Mouse (Mus musculus) induced T-regulatory cell, adult 2 months (primary cell): Measurements from ENCODE around the gene Nmnat2.
A peak's percentile ranks its signal among the peaks of the same experiment; 100 is the strongest.

Experiments used
- DNase-seq: peaks from one replicate; pipeline ENCODE4 v3.0.0-alpha.2; 2012; ENCODE audit warnings: low read depth

The Nmnat2 gene

DNA sequence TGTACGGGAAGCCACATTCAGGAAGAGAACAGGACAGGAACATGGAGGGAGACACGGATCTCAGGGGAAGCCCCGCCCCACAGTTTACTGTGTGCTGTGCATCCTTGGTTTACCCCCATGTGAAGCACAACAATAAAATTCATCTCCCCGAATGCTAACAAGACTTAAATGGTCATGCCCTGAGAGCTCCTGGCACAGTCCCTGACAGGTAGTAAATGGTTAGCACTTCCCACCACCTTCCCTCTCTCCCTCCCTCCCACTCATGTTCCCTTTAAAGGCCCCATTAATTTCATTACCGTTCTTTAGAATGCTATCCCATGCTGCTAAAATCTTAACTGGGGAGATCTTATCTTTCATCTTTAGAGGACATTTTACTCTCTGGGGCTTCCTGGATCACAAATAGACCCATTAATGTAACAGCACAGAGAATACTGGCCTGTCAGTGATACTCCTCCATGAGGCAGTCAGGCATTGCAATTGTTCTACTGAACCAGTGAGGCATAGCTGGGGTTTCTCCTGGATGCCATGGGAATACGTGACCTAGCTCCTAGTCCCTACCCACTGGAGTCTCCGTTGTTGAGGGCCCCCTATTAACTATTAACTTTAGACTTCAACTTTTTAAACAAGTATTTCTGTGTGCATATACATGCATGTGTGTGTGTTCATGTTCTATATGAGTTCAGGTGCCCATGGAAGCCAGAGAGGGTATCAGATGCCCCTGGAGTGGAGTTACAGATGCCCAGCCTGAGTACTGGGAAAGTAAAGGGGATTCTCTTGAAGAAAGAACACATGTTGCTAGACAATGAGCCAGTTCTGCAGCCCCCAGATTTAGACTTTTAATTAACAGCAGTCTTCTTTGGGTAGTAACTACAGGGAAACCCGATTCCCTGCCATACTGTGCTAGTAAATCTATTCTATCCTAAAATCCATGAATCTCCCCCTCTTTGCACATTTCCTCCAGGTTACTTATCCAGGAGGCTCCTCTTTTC lies 170.8 kb downstream of the Nmnat2 start:
- no peak for DNase-seq

DNA sequence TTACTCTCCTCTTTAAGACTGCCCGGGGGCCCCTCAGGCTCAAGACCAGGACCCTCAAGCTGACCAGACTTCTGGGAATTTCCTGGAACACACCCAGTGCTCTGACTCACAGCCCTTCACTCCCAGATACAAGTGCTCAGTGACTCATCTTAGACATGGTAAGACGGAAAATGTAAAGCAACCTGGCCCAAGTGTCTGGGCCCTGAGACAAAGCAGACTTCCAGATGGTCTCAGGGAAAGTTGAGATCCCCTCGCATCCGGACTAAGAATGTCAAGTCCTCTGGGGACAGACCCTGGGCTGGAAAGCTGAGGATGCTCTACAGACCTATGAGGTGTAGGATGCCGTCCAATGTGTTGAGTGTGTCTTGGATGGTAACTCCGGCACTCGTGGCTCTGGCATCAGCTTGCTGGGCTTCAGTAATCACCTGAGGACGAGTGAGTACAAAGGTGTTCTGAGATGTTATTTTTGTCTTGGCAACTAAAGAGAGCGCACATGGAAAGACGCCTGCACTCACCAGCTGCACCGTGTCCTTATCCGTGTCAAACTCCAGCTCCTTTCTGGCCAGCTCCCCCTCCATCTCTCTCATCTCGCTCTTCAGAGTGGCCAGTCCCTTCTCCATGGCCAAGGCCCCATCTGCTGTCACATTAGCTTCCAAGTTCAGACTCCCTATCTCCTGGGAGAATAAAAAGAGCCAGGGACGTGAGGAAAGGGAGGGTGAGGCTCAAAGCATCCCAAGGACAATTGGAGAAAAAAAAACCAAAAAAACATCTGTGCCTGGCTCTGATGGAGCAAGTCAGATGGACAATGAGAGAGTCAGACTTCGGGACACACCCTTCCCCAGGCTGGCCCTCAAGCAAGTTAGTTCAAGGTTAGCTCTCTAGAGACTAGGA lies 171.9 kb downstream of the Nmnat2 start:
- no peak for DNase-seq

DNA sequence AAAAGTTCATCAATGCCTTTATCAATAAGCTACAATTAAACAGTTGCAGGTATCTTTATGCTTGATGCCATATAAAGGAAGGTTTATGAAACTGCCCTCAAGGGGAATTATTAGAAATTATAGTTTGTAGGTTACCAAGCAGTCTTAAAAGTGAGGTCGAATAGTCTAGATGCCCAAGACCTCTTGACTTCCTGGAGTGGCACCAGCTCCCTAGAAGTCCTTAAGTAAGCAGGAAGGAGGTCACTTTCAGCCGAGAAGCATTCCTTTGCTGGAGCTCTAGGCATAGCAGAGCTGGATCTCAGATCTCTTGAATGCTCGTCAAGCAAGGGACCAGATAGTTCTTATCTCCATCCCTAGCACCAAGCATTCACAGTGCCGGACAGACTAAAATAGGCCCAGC lies 172.8 kb downstream of the Nmnat2 start:
- DNase-seq = no peak

DNA sequence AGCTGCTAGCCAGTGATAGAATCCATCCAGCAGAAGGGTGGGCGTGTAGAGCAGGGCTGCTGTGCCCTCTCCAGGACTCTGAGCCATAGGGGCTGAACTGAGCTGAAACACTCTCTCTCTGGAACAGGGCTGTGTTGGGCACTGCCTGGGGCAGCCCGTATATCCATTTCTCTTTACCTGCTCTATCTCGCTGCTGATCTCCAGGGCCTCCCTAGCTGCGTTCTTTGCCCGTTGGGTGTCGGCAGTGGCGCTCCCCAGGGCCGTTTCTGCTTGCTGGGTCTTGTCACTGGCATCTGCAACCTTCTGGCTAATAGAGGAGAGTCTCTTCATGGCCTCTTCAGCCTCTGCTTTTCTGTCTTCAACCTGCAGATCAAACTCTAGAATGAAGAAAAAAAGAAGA lies 174.0 kb downstream of the Nmnat2 start:
- no peak for DNase-seq

GRCm38 (mm10) chr1:153129992-153130713 lies 175.4 kb downstream of the Nmnat2 start:
- peak; percentile 74 for DNase-seq

GRCm38 (mm10) chr1:153133865-153134781 lies 179.3 kb downstream of the Nmnat2 start:
- no peak for DNase-seq

GRCm38 (mm10) chr1:153136647-153137046 lies 181.9 kb downstream of the Nmnat2 start:
- no peak for DNase-seq

- DNase-seq = no peak
These were observed 183.7 kb downstream of the Nmnat2 start for GRCm38 (mm10) chr1:153138486-153138885.

GRCm38 (mm10) chr1:153139635-153140034 lies 184.8 kb downstream of the Nmnat2 start:
- DNase-seq = no peak

DNA sequence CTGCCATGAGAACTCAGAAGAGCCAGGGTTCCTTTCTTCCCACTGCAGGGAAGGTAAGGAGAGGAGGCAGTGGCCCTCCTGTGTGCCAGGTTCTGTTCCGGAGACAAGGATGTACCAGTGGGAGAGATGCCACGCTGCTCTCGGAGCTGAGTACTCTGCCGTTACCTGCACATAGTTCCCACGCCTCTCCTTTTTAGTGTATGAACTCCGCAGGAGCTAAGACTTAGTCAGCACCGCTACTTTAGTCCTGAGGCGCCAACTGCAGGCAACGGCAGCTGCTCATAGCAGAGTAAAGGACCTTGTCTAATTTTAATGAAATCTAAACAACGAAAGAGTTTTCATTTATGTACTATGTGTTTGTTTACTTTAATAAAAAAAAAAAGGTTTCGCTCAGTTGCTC lies 185.5 kb downstream of the Nmnat2 start:
- DNase-seq = peak; percentile 46

DNA sequence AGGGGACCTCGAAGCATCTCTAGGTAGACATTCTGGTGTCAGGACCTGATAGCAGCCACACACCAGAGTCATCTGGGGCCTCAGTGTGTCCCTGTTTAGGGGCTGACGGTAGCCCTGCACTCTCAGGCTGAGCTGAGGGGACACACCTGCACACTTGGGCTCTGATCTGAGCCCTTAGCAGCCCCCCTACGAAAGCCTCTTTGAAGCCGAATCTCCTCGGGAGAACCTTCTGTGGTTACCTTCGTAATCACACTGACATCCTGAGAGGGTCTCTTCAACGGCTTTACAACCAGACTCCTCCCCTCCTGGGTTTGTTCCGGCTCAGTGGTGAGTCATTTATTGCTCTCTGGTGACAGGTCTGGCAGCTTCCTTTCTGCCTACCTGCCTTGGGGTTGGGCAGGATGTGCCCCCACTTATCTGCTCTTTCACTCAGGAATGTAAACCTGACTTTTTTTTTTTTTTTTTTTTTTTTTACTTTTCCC lies 186.0 kb downstream of the Nmnat2 start:
- peak; percentile 89 for DNase-seq

DNA sequence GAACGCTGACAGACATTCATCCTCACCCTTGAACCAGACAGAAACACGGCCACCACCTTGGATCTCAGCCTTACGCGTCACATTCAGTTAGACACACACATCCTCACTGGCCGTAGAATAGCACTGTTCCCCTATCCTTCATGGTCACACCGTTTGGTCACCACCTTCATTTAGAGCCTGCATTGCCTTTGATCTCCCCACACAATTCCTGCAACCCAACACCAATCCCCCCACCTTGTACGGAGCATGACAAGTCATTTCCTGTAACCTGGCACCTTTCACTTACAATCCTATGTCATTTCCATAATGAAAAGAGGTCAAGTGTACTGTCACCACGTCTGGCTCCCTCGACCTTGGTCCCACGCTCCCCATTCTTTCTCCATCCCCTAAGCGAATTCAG lies 189.2 kb downstream of the Nmnat2 start:
- DNase-seq = no peak

GRCm38 (mm10) chr1:153145791-153146190 lies 191.0 kb downstream of the Nmnat2 start:
- no peak for DNase-seq

DNA sequence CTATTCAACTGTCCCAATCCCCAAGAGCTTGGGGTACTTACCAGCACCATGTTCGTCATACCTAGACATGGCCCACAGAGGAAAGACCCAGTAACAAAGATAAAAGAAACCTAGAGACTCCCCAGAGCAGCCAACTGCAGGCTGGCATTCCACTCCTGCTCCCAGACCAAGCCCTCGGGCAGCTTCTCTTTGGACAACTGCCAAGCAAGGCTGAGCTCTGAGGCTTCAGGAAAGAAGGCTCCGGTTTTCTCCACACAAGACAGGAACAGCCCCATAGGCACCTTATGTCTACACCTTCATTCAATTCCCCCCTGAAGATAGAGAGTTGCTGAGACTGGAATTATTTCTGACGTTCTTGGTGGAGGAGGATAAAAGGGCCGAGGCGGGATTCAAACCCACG lies 197.8 kb downstream of the Nmnat2 start:
- no peak for DNase-seq

- peak; percentile 30 for DNase-seq
These were observed 198.9 kb downstream of the Nmnat2 start for GRCm38 (mm10) chr1:153153619-153154137.

GRCm38 (mm10) chr1:153155364-153155763 lies 200.6 kb downstream of the Nmnat2 start:
- no peak for DNase-seq

- DNase-seq = no peak
These were observed 202.3 kb downstream of the Nmnat2 start for GRCm38 (mm10) chr1:153157021-153157623.

DNA sequence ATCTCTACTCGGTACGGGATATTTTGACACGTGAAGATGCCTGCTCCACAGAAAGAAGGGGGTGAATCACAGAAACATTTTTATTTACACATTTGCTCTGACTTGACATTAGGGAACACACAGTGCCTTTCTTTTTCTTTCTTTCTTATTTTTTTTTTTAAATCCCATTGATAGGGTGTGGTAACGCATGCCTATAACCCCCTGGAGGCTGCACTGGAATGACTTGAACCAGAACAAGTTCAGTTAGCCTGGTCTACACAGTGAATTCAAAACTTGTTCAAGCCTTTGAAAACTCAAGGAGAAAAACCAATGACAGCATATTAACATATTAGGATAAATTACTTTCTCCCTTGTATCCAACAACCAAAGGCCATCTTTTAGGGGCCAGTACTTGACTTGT lies 204.3 kb downstream of the Nmnat2 start:
- DNase-seq = no peak

- no peak for DNase-seq
These were observed 209.0 kb downstream of the Nmnat2 start for GRCm38 (mm10) chr1:153163831-153164230.

DNA sequence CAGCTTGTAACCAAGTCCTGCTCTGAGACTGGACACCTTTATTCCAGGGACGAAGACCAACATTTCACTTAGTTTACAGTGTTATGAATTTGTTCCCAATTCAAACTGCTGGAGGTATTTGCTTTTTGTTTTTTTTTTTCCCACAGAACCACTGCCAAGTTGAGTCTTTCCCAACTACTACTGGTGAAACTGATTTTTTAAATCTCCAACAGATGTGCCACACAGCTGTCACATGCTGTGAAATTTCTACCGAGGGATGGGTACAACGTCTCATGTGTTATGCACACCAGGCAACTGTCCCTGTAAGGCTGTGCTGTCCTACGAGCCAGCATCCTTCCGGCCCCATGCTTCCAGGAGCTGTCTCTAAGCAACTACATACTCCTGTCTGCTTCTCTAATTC lies 213.5 kb downstream of the Nmnat2 start:
- DNase-seq = no peak
